Mouse (Mus musculus) myocyte (in vitro differentiated cells): ENCODE data around the gene Epha6. TPM values are rescaled to one million over a fixed set of nuclear protein-coding genes. Genes with fewer than 3 reads are reported as not detected.

Experiments
- H3K27me3 ChIP-seq: one replicate; pipeline ENCODE4 v1.6.1; 2011; ENCODE audit not compliant: control insufficient read depth, insufficient read depth, insufficient read length
- H3K36me3 ChIP-seq: one replicate; pipeline ENCODE4 v1.6.1; 2011; ENCODE audit not compliant: control insufficient read depth, insufficient read depth
- H3K4me2 ChIP-seq: one replicate; pipeline ENCODE4 v1.6.1; 2011; ENCODE audit warnings: low read depth, control low read depth
- H3K4me3 ChIP-seq: one replicate; pipeline ENCODE4 v1.5.1; 2011; ENCODE audit warnings: mild to moderate bottlenecking, control low read depth, moderate library complexity
- H3K79me2 ChIP-seq: one replicate; pipeline ENCODE4 v1.6.1; 2011; ENCODE audit not compliant: control insufficient read depth, insufficient read depth
- H3ac ChIP-seq: one replicate; pipeline ENCODE4 v1.6.1; 2011; ENCODE audit not compliant: control insufficient read depth, insufficient read length
- CEBPB ChIP-seq: IDR thresholded peaks from 2 replicates; pipeline ENCODE4 v1.6.1; 2011; ENCODE audit warnings: mild to moderate bottlenecking, moderate library complexity; ENCODE audit not compliant: poor library complexity, insufficient read depth, severe bottlenecking
- E2F4 ChIP-seq: IDR thresholded peaks from one replicate; pipeline ENCODE4 v1.6.1; 2011; ENCODE audit warnings: mild to moderate bottlenecking, control low read depth, moderate library complexity; ENCODE audit not compliant: insufficient read depth
- MAX ChIP-seq: IDR thresholded peaks from one replicate; pipeline ENCODE4 v1.6.1; 2011; ENCODE audit warnings: low read depth, mild to moderate bottlenecking, control low read depth
- MYOD1 ChIP-seq, 3 experiments: IDR thresholded peaks; one replicate each; pipeline ENCODE4 v1.6.1; 2011; ENCODE audit warnings: control low read depth in 2 of 3, low read depth in 2 of 3, mild to moderate bottlenecking in 2 of 3, moderate library complexity in 1 of 3; ENCODE audit not compliant: insufficient read length in 2 of 3, control insufficient read depth in 1 of 3
- MYOG ChIP-seq, 3 experiments: IDR thresholded peaks; one replicate each; pipeline ENCODE4 v1.6.1; 2011; ENCODE audit warnings: control low read depth in 2 of 3, low read depth in 2 of 3, mild to moderate bottlenecking in 2 of 3; ENCODE audit not compliant: insufficient read length in 2 of 3, control insufficient read depth in 1 of 3, insufficient read depth in 1 of 3
- POLR2A ChIP-seq: IDR thresholded peaks from one replicate; pipeline ENCODE4 v1.6.1; 2011; ENCODE audit warnings: low read depth, mild to moderate bottlenecking, control low read depth, moderate library complexity; ENCODE audit not compliant: insufficient read length
- POLR2AphosphoS2 ChIP-seq: IDR thresholded peaks from one replicate; pipeline ENCODE4 v1.6.1; 2011; ENCODE audit warnings: low read depth, control low read depth; ENCODE audit not compliant: insufficient read length
- REST ChIP-seq: IDR thresholded peaks from one replicate; pipeline ENCODE4 v1.6.1; 2011; ENCODE audit warnings: mild to moderate bottlenecking, control low read depth, moderate library complexity; ENCODE audit not compliant: insufficient read depth, insufficient read length
- SRF ChIP-seq: IDR thresholded peaks from one replicate; pipeline ENCODE4 v1.6.1; 2011; ENCODE audit warnings: low read depth; ENCODE audit not compliant: control insufficient read depth, insufficient read length
- TCF12 ChIP-seq: IDR thresholded peaks from one replicate; pipeline ENCODE4 v1.6.1; 2011; ENCODE audit warnings: mild to moderate bottlenecking, control low read depth; ENCODE audit not compliant: poor library complexity, insufficient read depth, severe bottlenecking
- TCF3 ChIP-seq: IDR thresholded peaks from one replicate; pipeline ENCODE4 v1.6.1; 2011; ENCODE audit warnings: low read depth, control low read depth; ENCODE audit not compliant: insufficient read length
- USF1 ChIP-seq: IDR thresholded peaks from one replicate; pipeline ENCODE4 v1.6.1; 2011; ENCODE audit warnings: low read depth, mild to moderate bottlenecking, control low read depth, moderate library complexity
- polyA plus RNA-seq: library from polyadenylated mRNA; unstranded; fragments of >200 nt; fragmentation: generic; extraction: Trizol; gene quantifications from one replicate; pipeline ENCODE4 v1.2.1, GENCODE M21; 2012; ENCODE audit warnings: missing spikeins

Gene Epha6
- polyA plus RNA-seq, 1 experiment, result not detected

- Histone ChIP-seq H3K79me2 (no peaks in the 10 kb centered on the region), H3K27me3 (no peaks in the 10 kb centered on the region), H3K4me2 (no peak overlapping the region), H3K4me3 (no peak overlapping the region), H3ac (no peak overlapping the region), H3K36me3 (no peaks in the 10 kb centered on the region)
- TF ChIP-seq POLR2A, result no peak
- no peak for TF ChIP-seq TCF3
- TF ChIP-seq POLR2AphosphoS2, result no peak
- TF ChIP-seq CEBPB, result no peak
- TF ChIP-seq REST, result no peak
- TF ChIP-seq MAX, result no peak
- TF ChIP-seq MYOD1 (IDR thresholded peaks at IDR 0.05; ENCODE audit: control insufficient read depth in 1 of 3, insufficient read length in 2 of 3, low read depth in 2 of 3), result no peak
- TF ChIP-seq SRF, result no peak
- no peak for TF ChIP-seq E2F4
These were observed 347.1 kb downstream of the Epha6 start for GRCm38 (mm10) chr16:60258151-60258635.

DNA sequence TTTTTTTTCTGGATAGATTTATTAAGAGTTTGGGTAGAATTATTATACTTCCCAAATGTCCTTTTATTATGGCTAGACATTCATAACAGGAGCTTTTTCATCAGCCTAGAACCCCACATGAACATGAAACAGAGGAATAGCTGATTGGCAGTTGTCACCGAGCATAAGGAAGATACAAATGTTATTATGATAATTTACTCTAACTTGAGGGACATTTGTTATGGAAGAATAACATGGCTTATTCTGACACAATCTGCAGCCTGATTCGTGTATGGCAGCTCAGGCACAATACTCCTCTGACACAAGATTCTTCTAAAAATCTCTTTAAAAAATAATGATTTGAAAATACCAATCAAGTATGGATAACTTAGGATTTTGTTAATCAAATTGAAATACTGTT lies 347.7 kb downstream of the Epha6 start:
- Histone ChIP-seq H3K27me3 (no peaks in the 10 kb centered on the region), H3K4me2 (no peak overlapping the region), H3K4me3 (no peak overlapping the region), H3K36me3 (no peaks in the 10 kb centered on the region), H3K79me2 (no peaks in the 10 kb centered on the region), H3ac (no peak overlapping the region)
- TF ChIP-seq REST (no peak), E2F4 (no peak), TCF12 (no peak), MAX (no peak), SRF (no peak), CEBPB (no peak), MYOD1 (IDR thresholded peaks at IDR 0.05; ENCODE audit: control insufficient read depth in 1 of 3, insufficient read length in 2 of 3, low read depth in 2 of 3) (no peak), MYOG (IDR thresholded peaks at IDR 0.05; ENCODE audit: control insufficient read depth in 1 of 3, insufficient read depth in 1 of 3, insufficient read length in 2 of 3, low read depth in 2 of 3) (no peak), POLR2AphosphoS2 (no peak), POLR2A (no peak), USF1 (no peak), TCF3 (no peak)

- Histone ChIP-seq H3K36me3 (no peaks in the 10 kb centered on the region), H3K27me3 (no peaks in the 10 kb centered on the region), H3K4me3 (no peak overlapping the region), H3K4me2 (no peak overlapping the region), H3ac (no peak overlapping the region), H3K79me2 (no peaks in the 10 kb centered on the region)
- no peak for TF ChIP-seq POLR2A
- TF ChIP-seq CEBPB, result no peak
- no peak for TF ChIP-seq USF1
- TF ChIP-seq E2F4, result no peak
- TF ChIP-seq MYOG (IDR thresholded peaks at IDR 0.05; ENCODE audit: control insufficient read depth in 1 of 3, insufficient read depth in 1 of 3, insufficient read length in 2 of 3, low read depth in 2 of 3), result no peak
- no peak for TF ChIP-seq MYOD1 (IDR thresholded peaks at IDR 0.05; ENCODE audit: control insufficient read depth in 1 of 3, insufficient read length in 2 of 3, low read depth in 2 of 3)
- no peak for TF ChIP-seq SRF
- TF ChIP-seq REST, result no peak
- no peak for TF ChIP-seq POLR2AphosphoS2
- TF ChIP-seq MAX, result no peak
- TF ChIP-seq TCF12, result no peak
- TF ChIP-seq TCF3, result no peak
These were observed 348.3 kb downstream of the Epha6 start for GRCm38 (mm10) chr16:60257044-60257443.

- H3ac ChIP-seq, result no peak overlapping the region
- no peak overlapping the region for H3K4me2 ChIP-seq
- H3K36me3 ChIP-seq, result no peaks in the 10 kb centered on the region
- TF ChIP-seq REST, result no peak
- no peak for TF ChIP-seq MAX
- TF ChIP-seq SRF, result no peak
- no peak for TF ChIP-seq USF1
- no peak for TF ChIP-seq TCF12
- TF ChIP-seq POLR2A, result no peak
- no peak for TF ChIP-seq CEBPB
- TF ChIP-seq TCF3, result no peak
- no peaks in the 10 kb centered on the region for H3K27me3 ChIP-seq
- H3K4me3 ChIP-seq, result no peak overlapping the region
- H3K79me2 ChIP-seq, result no peaks in the 10 kb centered on the region
These were observed 365.8 kb downstream of the Epha6 start for GRCm38 (mm10) chr16:60239356-60240190.
